Mouse (Mus musculus) cerebellum, postnatal 36 days (tissue): ENCODE measurements around the gene Ldlrad1.

Source experiments
- DNase-seq, 2 experiments: peaks; one replicate each; pipeline ENCODE4 v3.0.0; 2021 to 2022; ENCODE audit warnings: mixed read lengths in 2 of 2

Ldlrad1 gene

GRCm38 (mm10) chr4:107208880-107209279 lies at the start of gene Ldlrad1:
Gene Ldlrad1, plus strand, starts transcription at chr4:107209180.
- DNase-seq: no peak

GRCm38 (mm10) chr4:107160181-107160580 lies 48.8 kb upstream of the Ldlrad1 start:
- no peak for DNase-seq

- no peak for DNase-seq
These were observed 45.6 kb upstream of the Ldlrad1 start for GRCm38 (mm10) chr4:107163341-107163740.

- peak; percentile 74 to 83 for DNase-seq
These were observed 45.0 kb upstream of the Ldlrad1 start for GRCm38 (mm10) chr4:107163756-107164587.

- no peak for DNase-seq
These were observed 42.3 kb upstream of the Ldlrad1 start for GRCm38 (mm10) chr4:107166700-107167099.

- no peak for DNase-seq
These were observed 41.2 kb upstream of the Ldlrad1 start for GRCm38 (mm10) chr4:107167798-107168197.

GRCm38 (mm10) chr4:107177506-107177905 lies 31.5 kb upstream of the Ldlrad1 start:
- DNase-seq: no peak

GRCm38 (mm10) chr4:107178182-107178829 lies 30.7 kb upstream of the Ldlrad1 start, which contains the start of gene Tmem59:
Gene Tmem59, plus strand, starts transcription at chr4:107178399.
- DNase-seq: peak; percentile 93 to 97

- peak; percentile 53 to 56 for DNase-seq
These were observed 30.0 kb upstream of the Ldlrad1 start, which contains the start of gene Tceanc2 for GRCm38 (mm10) chr4:107178830-107179490. Gene Tceanc2, minus strand, starts transcription at chr4:107179116.

GRCm38 (mm10) chr4:107179561-107179960 lies 29.4 kb upstream of the Ldlrad1 start:
- DNase-seq: no peak

GRCm38 (mm10) chr4:107180746-107181145 lies 28.2 kb upstream of the Ldlrad1 start:
- no peak for DNase-seq

GRCm38 (mm10) chr4:107181866-107182265 lies 27.1 kb upstream of the Ldlrad1 start:
- DNase-seq: no peak

- DNase-seq: no peak
These were observed 26.2 kb upstream of the Ldlrad1 start for GRCm38 (mm10) chr4:107182796-107183195.

GRCm38 (mm10) chr4:107183203-107183602 lies 25.8 kb upstream of the Ldlrad1 start:
- no peak for DNase-seq

- DNase-seq: no peak
These were observed 23.3 kb upstream of the Ldlrad1 start for GRCm38 (mm10) chr4:107185703-107186102.

GRCm38 (mm10) chr4:107193841-107194240 lies 15.1 kb upstream of the Ldlrad1 start:
- DNase-seq: no peak

GRCm38 (mm10) chr4:107196454-107196853 lies 12.5 kb upstream of the Ldlrad1 start:
- no peak for DNase-seq

- no peak for DNase-seq
These were observed 10.9 kb upstream of the Ldlrad1 start for GRCm38 (mm10) chr4:107198072-107198471.

GRCm38 (mm10) chr4:107201779-107202178 lies 7.2 kb upstream of the Ldlrad1 start:
- DNase-seq: no peak

GRCm38 (mm10) chr4:107203001-107203400 lies 6.0 kb upstream of the Ldlrad1 start:
- DNase-seq: no peak

- no peak for DNase-seq
These were observed 2.0 kb upstream of the Ldlrad1 start for GRCm38 (mm10) chr4:107207016-107207415.

- DNase-seq: no peak
These were observed 1.6 kb downstream of the Ldlrad1 start for GRCm38 (mm10) chr4:107210483-107211097.

GRCm38 (mm10) chr4:107211465-107211864 lies 2.5 kb downstream of the Ldlrad1 start:
- no peak for DNase-seq
